Comparison of ENCODE assay signal across 9 mouse cellular contexts in genomic region chr9:64605077-64605714, GRCm38 (mm10).
A peak's percentile ranks its signal among the peaks of the same experiment; 100 is the strongest.
DNase-seq lines count a peak whose midpoint lies in the region; ATAC-seq lines count a peak whose summit lies in the region.
"Had no signal": no experiment of that assay in that cellular context is flagged by ENCODE, and none has a peak within 500 bp of the region (broad histone marks: within the 10 kb centered on the region; RNA-seq: fewer than 3 reads in every experiment).

No protein-coding gene starts in this region.

- no peaks in the 10 kb centered on the region for H3K36me3 ChIP-seq in lung, embryonic 16.5 days (ENCODE audit: control insufficient read depth, insufficient read depth, low read length)
- no peaks in the 10 kb centered on the region for H3K36me3 ChIP-seq in hindbrain, embryonic 10.5 days
- no peaks in the 10 kb centered on the region for H3K36me3 ChIP-seq in midbrain, embryonic 10.5 days
- H3K36me3 ChIP-seq in stomach, embryonic 15.5 days, result no peaks in the 10 kb centered on the region

- no peaks in the 10 kb centered on the region for H3K27me3 ChIP-seq in lung, embryonic 16.5 days (ENCODE audit: control insufficient read depth, insufficient read depth, low read depth, low read length)
- peaks cover 37% of the 10 kb centered on the region for H3K27me3 ChIP-seq in hindbrain, embryonic 10.5 days (ENCODE audit: insufficient read depth, poor library complexity, severe bottlenecking)
- peaks cover 62% of the 10 kb centered on the region for H3K27me3 ChIP-seq in midbrain, embryonic 10.5 days (ENCODE audit: low read depth, poor library complexity, severe bottlenecking)
- H3K27me3 ChIP-seq in stomach, embryonic 15.5 days (replicated peaks), result no peaks in the 10 kb centered on the region

- H3K27ac ChIP-seq in lung, embryonic 16.5 days (ENCODE audit: low read length), result peak overlapping the region; percentile 32
- H3K27ac ChIP-seq in hindbrain, embryonic 10.5 days, result 0 out of 2 replicates have a peak overlapping the region, but pooled peaks have one; percentile 16
- H3K27ac ChIP-seq in midbrain, embryonic 10.5 days (replicated peaks), result peak overlapping the region; percentile 81
- peak overlapping the region; percentile 23 for H3K27ac ChIP-seq in stomach, embryonic 15.5 days

- no peak overlapping the region for H3K9ac ChIP-seq in lung, embryonic 16.5 days (ENCODE audit: low read length)
- H3K9ac ChIP-seq in stomach, embryonic 15.5 days, result no peak overlapping the region

- 49% methylated on average over 14 of the region's 14 CpGs for WGBS in lung, embryonic 16.5 days
- 82% methylated on average over 14 of the region's 14 CpGs for WGBS in hindbrain, embryonic 10.5 days
- 67% methylated on average over 14 of the region's 14 CpGs for WGBS in midbrain, embryonic 10.5 days
- WGBS in stomach, embryonic 15.5 days, result 61% methylated on average over 14 of the region's 14 CpGs

- H3K4me3 ChIP-seq in lung, embryonic 16.5 days (ENCODE audit: low read length), result no peak overlapping the region
- no peak overlapping the region for H3K4me3 ChIP-seq in hindbrain, embryonic 10.5 days
- H3K4me3 ChIP-seq in midbrain, embryonic 10.5 days, result 0 out of 2 replicates have a peak overlapping the region, but pooled peaks have one; percentile 19
- H3K4me3 ChIP-seq in stomach, embryonic 15.5 days (replicated peaks), result no peak overlapping the region

- no peak for DNase-seq in lung, postnatal 4 days
- DNase-seq in hindbrain, embryonic 10.5 days (ENCODE audit: low spot score), result no peak
- no peak for DNase-seq in midbrain, embryonic 10.5 days (ENCODE audit: low spot score)
- DNase-seq in frontal cortex, adult 2 months (ENCODE audit: extremely low spot score in 1 of 2, low spot score in 1 of 2), result no peak
- DNase-seq in spleen, postnatal 14 days (ENCODE audit: low spot score in 2 of 2), result no peak
- DNase-seq: kidney, postnatal 25 days; thymus, adult 18-20 months had no signal

- no peak overlapping the region for H3K4me2 ChIP-seq in lung, embryonic 16.5 days (ENCODE audit: low read depth, low read length)
- no peak overlapping the region for H3K4me2 ChIP-seq in stomach, embryonic 15.5 days

- peak; percentile 18; the same call in 1 of the 2 replicates for ATAC-seq in lung, embryonic 16.5 days (ENCODE audit: low read depth)
- ATAC-seq in stomach, embryonic 15.5 days (ENCODE audit: insufficient read depth, low FRiP score, low read depth), result no peak

- H3K9me3 ChIP-seq in lung, embryonic 16.5 days (ENCODE audit: control insufficient read depth, low read length), result no peaks in the 10 kb centered on the region
- H3K9me3 ChIP-seq in hindbrain, embryonic 10.5 days, result no peaks in the 10 kb centered on the region
- no peaks in the 10 kb centered on the region for H3K9me3 ChIP-seq in midbrain, embryonic 10.5 days (replicated peaks)
- no peaks in the 10 kb centered on the region for H3K9me3 ChIP-seq in stomach, embryonic 15.5 days

- H3K4me1 ChIP-seq in lung, embryonic 16.5 days (replicated peaks; ENCODE audit: control insufficient read depth, insufficient read depth, low read length), result peaks cover 30% of the 10 kb centered on the region
- peaks cover 32% of the 10 kb centered on the region for H3K4me1 ChIP-seq in hindbrain, embryonic 10.5 days (replicated peaks)
- H3K4me1 ChIP-seq in midbrain, embryonic 10.5 days, result peaks cover 56% of the 10 kb centered on the region
- H3K4me1 ChIP-seq in stomach, embryonic 15.5 days, result peaks cover 30% of the 10 kb centered on the region

Comparison
In these comparisons a context has a peak if more than half of its experiments do, and no peak if none do; other contexts are left out.
1. H3K27ac ChIP-seq: peak in every context shown above with its lines; median percentile 81 in midbrain, embryonic 10.5 days; 32 in lung, embryonic 16.5 days; 23 in stomach, embryonic 15.5 days; 16 in hindbrain, embryonic 10.5 days.